Mouse (Mus musculus) ovary, postnatal 36 days (tissue): Measurements from ENCODE around the gene Brd4.

Source experiments
- DNase-seq: peaks from one replicate; pipeline ENCODE4 v3.0.0; 2022; ENCODE audit warnings: low spot score, mixed read lengths

Gene Brd4

DNA sequence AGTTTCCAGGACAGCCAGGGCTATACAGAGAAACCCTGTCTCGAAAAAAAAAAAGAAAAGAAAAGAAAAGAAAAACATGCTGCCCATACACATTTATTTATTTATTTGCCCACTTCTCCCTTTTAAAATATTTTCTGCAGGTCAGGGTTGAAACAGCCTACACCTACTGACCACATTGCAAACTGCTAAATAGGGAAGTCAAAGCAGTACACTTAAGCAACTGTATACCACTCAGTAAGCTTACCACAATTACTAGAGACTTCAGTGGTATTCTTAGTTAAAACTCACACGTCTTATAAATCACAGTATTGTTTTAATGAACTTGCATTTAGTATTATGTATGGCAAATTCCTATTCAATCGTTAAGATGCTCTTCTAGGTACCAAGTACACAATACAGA lies 3.9 kb downstream of the Brd4 start:
- no peak for DNase-seq

DNA sequence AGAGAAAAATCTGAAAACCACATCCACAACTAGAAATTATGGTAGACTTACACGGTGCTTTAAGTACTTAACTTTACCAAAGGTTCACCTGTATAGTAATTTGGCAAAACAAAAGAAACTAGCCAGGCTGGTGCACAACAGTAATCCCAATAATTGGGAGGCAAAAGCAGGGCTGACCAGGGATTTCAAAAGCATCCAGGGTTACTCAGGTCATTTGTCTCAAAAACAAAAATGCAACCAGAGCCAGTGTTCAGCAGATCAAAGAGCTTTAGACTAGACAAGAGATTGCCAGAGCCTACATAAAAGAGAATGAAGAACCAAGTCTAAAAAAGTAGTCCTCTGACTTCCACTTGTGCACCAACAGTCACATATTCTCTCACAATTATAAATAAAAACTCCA lies 7.3 kb downstream of the Brd4 start:
- no peak for DNase-seq

DNA sequence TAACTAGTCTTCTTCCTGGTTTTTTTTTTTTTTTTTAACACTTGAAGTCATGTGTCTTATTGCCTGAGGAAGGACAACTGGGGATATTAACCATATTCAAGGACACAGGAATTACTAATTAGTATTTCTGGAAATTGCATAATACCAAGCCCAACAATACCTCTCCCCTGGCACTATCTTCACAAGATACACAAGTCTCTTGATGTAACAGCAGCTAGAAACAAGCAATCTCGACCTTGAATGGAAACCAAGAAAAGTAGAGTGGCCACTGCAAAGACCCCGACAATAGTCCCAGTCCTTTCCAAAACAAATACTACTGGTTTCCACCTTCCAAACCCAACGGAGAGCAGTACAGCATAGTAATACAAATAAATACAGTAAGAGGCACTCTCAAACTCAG lies 9.0 kb downstream of the Brd4 start:
- DNase-seq, result no peak

DNA sequence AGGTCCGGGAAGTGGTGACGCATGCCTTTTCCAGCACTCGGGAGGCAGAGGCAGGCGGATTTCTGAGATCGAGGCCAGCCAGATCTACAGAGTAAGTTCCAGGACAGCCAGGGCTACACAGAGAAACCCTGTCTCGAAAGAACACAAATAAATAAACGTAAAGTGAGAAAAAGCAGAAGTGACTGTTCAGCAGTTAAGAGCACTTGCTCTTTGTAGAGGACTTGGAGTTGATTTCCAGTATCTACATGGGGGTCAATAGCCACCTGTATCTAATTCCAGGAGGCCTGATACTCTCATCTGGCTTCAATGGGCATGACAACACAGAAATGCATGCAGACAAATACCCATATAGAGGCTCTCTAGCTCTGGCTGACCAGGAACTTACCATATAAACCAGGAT lies 15.4 kb downstream of the Brd4 start:
- DNase-seq, result no peak

DNA sequence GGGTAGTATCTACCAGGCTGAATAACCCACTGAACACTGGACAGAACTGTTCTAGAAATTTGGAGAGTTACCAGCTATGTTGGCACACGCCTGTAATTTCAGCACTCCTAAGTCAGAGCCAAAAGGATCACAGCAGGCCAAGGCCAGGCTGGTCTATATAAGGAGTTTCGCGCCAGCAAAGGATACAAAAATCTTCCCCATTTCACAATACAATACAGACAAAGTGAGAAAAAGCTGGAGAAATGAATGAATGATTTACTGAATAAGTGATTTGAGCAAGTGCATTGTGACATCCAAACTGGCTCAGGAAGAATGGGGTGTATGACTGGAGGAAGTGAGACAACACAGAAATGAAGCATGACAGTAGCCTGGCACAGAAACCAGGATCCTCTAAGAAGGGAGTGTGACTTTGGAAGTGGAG lies 16.0 kb downstream of the Brd4 start:
- peak; percentile 14 for DNase-seq

DNA sequence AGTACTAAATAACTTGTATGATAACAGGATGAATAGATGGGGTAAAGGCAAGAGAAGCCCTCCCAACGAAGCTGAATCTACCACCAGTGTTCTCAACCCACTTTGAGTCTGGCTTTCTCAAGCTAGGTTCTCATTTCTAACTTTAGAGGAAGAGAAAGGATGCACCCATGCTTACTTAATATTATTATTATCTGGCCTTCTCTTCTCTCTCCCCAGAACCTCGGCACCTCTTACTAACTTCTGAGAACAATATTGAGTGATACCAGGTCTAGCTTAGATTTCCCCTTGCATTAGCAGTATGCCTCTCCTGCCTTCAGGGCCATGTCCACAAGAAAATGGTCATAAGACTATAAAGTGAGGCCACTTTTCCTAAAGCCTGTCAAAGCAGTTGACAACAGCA lies 16.4 kb downstream of the Brd4 start:
- no peak for DNase-seq

DNA sequence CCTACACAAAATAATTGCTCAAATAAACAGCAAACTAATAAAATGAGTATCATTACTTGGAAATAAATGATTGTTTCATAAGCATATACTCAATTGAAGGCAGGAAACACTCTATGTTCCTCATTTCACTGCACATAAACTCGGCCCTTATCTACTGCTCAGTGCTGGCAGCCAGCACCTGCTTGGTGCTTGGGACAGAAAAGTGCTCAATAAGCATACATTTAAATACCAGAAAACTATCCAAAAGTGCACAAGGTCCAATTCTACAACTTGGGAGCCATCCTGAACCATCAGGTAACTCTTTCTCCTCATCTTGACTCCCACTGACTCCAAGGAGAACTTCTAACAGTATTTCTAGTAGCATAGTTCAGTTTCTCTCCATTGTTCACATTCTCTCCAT lies 16.9 kb downstream of the Brd4 start:
- DNase-seq, result no peak

DNA sequence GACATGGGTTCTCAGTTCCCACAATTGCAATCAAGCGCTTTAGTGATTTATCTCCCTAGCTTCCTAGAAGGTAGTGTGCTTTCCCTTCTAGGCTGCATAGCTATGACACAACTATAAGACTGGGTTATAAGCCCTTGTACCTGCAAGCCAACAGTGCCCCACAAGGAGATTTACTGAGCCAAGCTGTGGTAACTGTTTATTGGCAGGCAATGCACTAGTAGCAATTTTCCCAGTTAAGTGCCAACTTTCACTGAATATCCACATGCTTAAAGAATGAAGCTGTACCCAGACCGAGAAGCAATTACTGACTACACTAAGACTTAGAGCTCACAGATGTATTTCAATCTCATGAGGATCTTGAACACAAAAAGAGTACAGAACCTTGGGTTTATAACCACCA lies 20.9 kb downstream of the Brd4 start:
- no peak for DNase-seq

DNA sequence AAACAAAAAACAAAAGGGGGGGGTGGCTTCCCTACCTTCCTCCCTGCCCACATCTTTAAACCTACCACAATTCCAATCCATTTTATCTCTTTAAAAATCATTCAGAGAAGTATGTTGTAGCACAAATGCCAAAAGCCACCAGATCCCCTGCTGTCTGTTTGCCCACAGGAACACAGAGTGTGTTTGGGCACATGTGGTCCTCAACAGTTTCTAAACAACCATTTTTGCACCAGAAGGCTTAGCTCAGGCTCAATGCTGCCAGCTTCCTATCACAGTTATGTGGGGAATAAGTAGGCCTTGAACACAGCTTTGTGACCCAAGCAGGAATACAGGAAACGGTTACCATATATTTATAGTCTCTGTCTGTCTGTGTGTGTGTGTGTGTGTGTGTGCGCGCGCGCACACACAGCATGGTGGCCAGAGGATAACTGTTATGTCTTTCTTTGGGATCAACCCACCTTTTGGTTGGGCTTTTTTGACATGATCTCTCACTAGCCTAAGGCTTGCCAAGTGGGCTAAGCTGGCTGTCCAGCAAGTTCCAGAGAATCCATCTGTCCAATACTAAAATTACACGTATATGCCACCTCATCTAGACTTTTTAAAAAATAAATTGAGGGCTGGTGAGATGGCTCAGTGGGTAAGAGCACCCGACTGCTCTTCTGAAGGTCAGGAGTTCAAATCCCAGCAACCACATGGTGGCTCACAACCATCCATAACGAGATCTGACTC lies 21.5 kb downstream of the Brd4 start:
- no peak for DNase-seq

DNA sequence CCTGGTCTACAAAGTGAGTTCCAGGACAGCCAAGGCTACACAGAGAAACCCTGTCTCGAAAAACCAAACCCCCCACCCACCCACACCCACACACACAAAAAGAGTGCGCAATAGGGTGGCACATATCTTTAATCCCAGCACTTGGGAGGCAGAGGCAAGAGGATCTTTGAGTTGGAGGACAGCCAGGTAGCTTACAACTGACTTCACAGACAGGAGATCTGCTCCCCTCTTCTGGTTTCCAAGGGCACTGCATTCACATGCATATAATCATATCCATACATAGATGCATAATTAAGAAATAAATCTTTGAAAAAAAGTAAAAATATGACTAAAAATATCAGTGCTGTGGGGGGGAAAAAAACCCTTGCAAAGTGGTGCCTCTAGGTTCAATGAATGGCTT lies 25.7 kb downstream of the Brd4 start:
- DNase-seq, result no peak

DNA sequence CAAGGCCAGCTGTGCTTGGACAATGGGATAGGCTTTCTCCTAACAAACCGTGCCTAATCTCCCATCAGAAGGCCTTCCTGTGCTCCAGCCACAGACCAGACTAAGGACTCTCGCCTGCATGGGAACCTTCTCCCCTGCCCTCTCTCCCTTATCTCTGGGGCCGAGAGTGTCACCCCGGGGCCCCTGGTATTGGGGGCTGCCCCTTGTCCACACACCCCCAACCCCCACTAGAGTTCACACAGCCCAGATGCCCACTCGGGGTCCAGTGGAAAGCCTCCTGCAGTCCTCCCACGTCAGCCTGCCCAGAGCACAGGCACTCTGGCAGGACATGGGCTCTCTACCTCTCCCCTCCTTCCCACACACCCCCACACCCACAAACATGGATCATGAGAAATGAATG lies 26.6 kb downstream of the Brd4 start:
- no peak for DNase-seq

DNA sequence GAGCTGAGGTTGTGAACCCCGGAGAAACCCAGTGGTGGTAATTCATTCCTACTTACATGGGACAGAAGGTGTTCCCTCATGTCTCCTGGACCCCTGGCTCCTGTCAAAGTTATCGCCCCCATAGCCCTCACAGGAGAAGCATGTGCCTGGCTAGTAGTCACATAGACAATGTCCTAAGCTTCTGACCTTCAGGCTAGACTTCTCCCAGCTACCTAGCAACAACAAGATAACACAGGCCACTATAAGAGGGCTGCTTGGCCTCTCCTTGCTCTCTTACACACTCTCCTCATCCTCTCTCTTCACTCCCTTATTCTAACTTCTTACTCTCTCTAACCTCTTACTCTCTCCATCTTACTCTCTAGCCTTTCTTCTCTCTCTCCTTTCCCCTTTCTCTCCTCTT lies 27.1 kb downstream of the Brd4 start:
- DNase-seq, result no peak

DNA sequence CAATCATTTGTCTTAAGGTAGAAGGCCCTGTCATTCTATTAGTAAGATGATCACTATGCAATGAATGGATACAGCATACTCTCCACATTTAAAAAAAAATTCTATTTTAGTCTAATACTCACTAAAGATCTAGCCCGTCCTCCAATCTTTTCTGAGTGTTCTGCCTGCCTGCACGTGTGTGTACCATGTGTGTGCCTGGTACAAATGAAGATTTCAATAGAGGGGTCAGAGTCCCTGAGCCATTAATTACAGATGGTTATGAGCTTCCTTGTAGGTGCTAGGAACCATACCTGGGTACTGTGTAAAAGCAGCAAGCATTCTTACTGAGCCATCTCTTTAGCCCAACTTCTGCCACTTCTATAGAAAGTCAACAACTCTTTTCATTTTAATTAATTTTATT lies 27.6 kb downstream of the Brd4 start:
- no peak for DNase-seq

DNA sequence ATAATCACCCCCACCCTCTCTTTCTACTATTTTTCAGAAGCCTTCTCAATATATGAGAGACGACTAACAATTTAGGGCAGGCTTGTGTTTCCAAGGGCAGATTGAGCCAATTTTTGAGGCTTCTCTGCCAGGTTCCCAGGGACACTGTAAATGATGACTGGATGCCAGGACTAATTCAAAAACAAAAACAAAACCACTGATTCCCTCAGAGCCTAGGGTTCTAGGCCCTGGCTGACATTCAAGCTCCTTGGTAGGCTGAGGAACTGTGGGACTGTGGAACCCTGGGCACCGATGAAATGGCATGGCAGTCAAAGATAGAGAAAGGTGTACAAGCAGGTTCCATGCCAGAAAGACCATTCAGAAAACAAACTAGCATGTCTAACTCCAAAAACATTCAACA lies 31.3 kb downstream of the Brd4 start:
- DNase-seq, result no peak

DNA sequence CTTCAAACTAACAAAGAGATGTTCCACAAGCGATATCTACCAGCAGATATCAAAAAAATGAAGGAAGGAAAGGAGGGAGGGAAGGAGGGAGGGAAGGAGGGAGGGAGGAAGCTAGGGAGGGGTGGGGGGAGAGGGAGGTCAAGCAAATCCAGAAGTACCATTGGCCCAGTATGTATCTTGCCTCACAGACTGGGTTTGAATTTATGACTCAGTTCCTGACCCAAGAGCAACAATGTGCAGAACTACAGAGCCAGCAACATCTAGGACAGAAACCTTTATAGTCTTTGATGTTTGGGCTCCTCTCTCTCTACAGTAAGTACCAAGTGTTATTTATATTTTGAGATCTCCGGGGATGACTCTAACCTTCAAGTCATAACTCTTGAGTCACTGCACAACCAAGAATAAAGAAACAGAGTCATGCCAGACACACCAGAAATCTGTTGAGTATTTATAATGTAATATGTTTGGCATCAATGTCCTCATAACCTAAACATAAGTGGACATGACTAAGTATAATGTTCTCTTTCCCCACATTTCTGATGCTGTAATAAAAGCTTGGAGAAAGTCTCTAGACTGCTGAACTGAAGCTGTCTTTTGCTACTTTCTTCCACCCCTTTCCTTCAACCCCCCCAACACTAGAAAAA lies 32.6 kb downstream of the Brd4 start:
- DNase-seq, result no peak

DNA sequence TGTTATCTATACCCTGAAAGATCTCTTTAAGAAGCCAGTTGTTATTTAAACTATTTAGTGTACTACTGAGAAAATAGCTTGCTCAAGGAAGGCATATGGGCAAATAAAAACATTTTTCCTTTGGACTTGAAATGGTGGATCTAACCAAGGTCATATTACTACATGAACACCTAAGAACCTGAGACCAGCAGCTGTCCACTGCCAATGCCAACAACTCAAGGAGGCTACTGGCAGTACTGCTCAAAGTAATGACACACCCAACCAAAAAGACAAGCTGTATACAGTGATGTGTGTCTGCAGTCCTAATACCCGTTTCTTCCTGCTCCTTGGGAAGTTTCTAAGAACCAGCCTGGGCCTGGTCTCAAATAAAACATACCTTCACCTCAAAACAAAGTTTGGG lies 34.5 kb downstream of the Brd4 start:
- DNase-seq, result no peak

DNA sequence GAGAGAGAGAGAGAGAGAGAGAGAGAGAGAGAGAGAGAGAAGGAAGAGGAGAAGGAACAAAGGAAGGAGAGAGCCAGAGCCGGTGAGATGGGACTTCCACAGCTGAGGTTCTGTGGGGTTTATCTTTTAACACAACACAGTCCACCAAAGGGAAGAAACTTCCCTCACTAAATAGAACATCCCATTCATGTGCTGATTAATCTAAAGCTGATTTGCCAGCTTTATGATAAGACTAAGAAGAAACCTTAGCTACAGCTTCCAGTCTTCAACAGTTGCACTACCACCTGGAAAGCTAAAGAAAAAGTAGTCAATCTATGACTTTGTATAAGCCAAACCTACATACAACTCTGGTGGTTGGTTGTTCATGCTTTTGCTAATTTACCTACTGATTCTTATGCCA lies 36.3 kb downstream of the Brd4 start:
- DNase-seq, result no peak

DNA sequence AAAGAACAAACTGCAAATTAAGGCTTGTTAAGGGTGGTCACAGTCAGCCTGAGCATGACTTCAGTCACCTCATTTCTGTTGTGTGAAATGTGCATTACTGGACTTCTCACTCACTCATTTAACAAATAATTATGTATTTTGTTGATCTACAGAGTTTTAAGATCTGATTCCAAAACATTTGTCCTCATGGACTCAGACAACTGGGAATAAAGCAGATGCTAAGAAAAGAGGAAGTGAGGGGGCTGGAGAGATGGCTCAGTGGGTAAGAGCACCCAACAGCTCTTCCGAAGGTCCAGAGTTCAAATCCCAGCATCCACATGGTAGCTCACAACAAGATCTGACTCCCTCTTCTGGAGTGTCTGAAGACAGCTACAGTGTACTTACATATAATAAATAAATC lies 36.9 kb downstream of the Brd4 start:
- DNase-seq, result no peak

DNA sequence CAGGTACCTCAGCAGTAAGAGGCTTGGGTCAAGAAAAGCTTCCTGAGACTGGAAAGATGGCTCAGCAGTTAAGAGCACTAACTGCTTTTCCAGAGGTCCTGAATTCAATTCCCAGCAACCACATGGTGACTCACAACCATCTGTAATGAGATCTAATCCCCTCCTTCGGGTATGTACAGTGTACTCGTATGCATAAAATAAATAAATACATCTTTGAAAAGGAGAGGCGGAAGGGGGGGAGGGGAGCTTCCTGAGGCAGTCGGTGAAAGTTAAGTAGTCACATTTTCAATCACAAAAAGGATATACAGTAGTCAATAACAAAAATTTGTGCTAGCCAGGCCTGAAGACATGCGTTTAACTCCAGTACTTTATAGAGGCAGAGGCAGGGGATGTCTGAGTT lies 38.4 kb downstream of the Brd4 start:
- no peak for DNase-seq

DNA sequence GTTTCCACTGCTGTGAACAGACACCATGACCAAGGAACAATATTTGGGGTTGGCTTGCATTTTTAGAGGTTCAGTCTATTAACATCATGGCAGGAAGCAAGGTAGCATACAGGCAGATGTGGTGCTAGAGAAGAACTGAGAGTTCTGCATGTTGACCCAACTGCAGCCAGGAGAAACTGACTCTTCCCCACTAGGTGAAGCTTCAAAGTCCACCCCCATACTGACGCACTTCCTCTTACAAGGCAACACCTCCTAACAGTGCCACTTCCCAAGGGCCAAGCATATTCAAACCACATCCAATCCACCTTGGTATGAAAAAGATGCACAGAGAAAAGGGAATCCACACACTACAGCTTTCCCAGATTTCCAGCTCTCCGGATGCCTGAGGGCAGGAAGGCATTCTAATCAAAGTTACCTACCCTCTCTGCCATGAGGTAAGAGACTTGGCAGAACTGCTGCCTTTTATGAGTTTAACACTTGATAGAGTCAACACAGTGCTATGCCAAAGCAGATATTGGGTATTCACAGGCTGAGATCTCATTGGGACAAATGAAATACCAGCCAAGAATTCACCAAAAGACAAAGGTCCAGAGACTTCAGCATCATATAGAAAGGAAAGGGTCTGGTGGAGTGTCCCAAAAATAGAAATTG lies 43.5 kb downstream of the Brd4 start:
- DNase-seq, result no peak

DNA sequence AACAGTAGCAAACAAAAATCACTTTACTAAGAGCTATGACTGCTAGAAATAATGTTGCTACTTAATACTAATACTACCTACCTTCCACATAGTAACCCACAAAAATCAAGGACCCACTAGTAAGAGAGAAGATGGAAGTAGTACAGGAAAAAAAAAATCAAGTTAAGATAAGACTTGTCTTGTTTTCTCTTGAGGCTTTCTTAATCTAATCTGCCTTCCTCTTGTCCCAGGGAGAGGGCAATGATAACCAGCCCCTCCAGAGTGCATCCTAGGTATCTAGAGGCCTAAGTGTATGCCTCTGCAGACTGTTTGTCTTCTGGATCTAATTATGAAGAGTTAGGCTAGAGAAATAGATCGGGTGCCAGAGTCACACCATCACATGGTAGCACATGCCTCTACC lies 45.9 kb downstream of the Brd4 start:
- no peak for DNase-seq

DNA sequence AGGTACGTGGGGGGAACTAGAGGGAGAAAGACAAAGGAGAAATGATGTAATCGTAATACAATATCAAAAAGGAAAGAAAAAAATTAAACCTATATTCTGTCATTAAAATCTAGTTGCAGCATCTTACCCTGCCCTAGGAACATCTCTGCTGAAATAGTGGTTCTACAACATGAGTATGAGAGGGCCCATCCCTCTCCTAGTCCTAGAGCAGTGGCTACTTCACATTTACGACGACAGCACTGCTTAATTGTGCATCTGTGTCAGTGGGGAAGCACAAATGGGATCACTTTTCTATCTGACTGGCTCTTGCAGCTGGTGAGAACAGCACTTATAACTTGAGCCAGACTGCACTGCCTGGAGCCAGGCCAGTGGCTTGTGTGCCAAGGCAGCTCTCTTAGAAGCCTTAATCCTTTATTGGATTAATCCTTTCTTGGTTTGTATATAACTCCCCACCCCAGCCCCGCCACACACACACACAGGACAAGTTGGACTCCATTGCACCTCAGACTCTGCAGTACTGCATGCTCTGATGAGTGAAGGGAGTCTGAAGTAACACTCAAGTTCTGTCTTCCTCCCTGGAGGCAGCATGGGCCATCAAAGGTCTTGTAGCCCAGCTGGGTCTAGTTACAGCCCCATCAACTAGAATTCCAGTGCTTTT lies 48.9 kb downstream of the Brd4 start:
- DNase-seq, result peak; percentile 34

DNA sequence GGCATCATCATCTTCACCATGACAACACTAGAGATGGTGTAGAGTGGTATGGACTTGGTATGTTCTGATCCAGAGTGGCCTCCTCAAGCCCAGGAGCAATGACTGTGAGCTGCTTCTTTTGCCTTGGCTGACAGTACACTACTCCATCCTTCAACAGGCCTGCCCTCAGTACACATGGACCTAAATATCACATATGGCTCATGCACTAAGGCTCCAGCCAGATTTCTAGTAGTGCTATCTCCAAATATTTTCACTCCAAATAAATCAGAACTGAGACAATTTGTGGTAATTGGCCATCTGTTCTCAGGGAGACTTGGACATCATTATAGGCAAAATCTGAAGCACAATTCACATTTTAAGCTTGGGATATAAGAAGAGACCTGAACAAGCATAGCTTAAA lies 51.3 kb downstream of the Brd4 start:
- DNase-seq, result no peak
